Mouse (Mus musculus) retina, embryonic 14.5 days (tissue): ENCODE data around the gene Pold1.

Experiments
- DNase-seq: peaks from one replicate; pipeline ENCODE4 v3.0.0-alpha.2; 2015; ENCODE audit warnings: low spot score

Gene Pold1

DNA sequence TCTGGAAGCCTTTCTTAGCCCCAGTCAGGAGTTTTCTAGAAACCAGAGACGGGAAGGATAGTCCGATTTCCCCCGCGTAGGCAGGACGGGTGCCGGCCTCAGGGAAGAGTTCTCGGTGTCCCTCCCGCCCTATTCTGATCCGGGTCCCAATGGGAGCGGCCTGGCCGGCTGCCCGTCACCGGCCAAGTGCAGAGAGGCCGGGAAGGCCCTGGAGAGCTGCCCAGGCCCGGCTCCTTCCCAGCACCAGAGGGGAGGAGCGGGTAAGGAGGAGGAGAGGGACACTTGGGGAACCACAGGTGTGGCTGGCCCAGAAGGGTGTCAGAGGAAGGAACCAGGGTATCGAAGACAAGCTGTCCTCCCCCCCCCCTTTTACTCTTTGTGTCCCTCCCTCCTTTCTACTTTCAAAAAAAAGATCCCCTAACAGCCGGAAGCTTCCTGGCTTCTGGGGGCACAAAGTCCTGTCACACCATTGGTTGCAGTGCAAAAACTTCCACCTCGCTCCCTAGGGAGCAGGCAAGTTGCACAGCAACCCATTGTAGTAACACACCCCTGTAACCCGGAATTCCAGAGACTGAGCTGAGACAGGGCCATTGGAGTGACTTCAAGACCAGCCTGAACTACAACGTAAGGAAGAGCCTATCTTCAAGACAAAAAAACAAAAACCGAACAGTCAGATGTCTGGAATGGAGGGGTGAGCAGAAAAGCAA lies 23.4 kb downstream of the Pold1 start:
- DNase-seq = no peak

DNA sequence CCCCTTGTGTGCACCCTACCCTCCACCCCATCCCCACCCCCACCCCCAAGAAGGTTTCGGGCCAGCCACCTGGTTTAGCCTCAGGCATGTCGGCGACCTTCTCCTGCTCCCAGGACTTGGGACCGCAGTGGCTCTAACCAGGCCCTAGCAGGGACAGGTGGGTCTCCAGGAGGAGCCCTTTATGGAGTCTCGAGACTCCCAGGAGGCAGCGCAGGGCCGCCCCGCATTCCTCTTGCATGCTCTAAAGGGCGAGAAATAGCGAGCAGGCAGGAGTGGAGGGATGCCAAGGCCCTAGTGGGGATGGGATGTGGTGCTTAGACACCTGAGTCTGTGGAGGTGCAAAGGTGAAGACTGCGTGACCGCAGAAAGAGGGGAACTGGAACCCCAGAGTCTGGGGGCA lies 24.1 kb downstream of the Pold1 start, which contains the start of gene Mybpc2:
TSS of gene Mybpc2 (minus strand) at position 155 of the 400 bp plus-strand sequence.
- no peak for DNase-seq

DNA sequence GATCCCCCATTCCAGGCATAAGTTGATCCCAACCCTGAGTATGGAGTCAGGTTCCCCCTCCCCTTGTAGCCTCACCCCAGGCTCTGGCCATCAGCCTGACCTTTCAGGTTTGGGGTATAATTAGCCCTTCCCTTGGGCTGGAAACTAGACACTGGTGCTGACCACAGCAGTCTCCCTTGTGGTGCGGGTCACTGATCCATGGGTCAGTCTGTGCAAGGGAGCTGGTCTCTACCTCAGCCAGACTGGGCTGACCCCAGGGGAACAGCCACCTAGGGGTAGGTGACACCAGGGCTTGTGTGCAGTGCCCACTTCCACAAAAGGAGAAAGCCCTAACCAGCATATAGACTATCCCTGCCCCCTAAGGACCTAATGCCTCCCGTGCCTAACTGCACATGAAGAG lies 25.6 kb downstream of the Pold1 start:
- no peak for DNase-seq

DNA sequence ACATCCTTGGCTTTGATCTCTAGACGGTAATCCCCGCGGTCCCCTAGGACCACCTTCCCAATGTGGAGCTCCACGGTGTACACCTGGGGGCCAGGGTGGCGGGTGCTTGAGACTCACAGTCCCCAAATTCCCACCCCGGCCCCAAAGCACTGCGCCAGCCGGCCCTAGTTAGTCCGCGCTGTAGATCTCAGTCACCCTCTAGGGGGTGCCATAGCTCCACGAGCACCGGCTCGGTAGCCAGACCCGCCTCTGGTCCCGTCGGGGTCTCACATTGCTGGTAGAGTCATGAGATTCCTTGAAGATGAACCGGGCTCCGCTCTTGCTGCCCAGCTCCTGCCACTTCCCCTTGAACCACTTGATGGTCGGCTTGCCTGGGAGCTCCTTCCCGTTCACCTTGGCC lies 26.9 kb downstream of the Pold1 start:
- DNase-seq = peak; percentile 88

DNA sequence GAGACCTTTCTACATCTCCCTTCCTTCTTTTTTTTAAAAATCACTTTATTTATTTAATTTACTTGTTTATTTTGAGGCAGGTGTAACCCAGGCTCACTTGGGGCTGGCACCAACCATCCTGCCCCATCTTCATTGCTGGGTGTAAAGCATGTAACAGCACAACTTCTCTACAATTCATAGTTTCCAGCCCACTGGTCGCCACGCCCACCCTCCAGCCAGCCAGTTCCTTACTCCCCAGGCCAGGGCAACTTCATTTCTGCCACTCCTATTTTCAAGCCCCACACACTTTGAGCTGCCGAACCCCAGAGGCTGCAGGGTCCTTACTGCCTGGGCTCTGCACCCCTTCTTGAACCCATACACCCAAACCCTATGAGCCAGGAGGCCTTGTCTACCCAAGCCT lies 27.7 kb downstream of the Pold1 start:
- no peak for DNase-seq

DNA sequence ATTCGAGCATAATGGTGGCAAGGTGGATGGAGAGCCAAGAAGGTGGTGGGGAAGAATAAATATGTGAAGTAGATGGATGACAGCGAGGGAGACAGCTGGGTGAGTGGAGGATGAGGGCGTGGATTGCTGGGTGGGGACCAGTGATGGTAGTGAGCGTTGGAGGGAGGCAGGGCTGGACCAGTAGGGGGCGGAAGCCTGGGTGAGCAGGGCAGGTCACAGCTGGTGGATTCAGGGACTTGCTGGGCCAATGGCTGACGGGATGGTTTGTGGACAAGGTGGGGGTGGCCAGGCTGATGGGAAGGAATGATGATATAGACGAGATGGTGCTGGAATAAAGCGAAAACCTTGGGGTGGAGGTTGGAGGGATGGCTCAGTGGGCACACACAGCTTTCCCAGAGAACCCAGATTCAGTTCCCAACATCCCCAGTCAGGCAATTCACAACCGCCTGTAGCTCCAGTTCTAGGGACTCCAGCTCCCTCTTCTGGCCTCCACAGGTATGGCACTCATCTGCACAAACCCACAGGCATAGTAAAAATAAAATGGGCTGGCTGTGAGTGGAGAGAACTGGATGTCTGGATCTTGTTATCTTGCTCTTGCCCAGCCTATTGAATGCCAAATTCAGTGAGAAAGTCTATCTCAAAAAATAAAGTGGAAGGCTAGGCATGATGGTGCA lies 29.3 kb downstream of the Pold1 start:
- DNase-seq = peak; percentile 26

DNA sequence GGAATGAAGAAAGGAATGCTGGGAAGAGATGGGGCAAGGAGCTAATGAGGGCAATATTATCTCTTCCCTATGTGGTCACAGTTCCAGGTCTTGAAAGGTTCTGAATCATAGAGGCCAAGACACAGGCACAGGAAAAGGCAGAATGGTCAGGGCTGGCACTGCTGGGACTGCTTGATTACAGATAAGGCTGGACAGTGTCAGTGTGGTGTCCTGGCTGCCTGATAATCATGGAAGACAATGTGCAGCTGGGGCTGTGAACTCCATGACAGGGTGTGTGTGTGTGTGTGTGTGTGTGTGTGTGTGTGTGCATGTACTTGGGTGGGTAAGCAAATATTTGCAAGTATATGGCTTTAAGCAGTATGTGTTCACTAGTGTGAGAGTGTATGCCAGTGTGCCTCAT lies 41.2 kb downstream of the Pold1 start:
- no peak for DNase-seq

DNA sequence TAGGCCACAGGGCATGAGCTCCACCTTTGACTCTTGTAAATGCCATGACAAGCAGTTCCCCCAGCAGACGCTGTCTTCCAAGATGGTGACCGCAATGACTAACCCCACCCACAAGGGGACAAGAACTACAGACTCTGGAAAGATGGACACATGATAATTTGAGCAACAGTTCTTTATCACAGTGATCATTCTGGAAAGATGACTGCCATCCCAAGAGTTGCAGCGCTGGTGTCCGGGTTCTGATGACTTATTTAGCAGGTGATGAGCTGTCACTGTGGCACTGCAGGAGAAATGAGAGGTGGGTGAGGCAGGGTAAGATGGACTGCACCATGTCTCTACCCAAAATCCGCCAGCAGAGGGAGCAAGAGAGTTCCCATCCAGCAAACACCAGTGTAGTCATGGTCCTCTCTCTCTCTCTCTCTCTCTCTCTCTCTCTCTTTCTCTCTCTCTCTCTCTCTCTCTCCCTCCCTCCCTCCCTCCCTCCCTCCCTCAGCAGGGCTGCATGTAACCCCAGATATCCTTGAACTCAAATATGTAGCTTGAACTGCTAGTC lies 47.0 kb downstream of the Pold1 start:
- peak; percentile 87 for DNase-seq

DNA sequence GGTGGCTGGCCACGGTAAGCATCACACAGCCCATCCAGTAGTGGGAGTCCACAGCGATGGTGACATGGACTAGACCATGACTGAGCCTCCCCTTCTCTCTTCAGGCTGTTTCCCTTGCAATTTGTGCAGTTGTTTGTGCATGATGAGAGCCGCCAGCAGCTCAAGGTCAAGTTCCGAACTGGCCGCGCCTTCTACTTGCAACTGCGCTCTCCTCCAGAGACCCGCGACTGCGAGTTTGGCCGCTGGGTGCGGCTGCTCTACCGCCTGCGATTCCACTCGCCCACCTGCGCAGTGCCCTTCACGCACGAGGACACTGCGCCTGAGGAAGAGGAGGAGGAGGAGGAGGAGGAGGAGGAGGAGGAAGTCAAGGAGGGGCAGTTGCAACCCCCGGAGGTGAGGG lies 48.6 kb downstream of the Pold1 start:
- no peak for DNase-seq

DNA sequence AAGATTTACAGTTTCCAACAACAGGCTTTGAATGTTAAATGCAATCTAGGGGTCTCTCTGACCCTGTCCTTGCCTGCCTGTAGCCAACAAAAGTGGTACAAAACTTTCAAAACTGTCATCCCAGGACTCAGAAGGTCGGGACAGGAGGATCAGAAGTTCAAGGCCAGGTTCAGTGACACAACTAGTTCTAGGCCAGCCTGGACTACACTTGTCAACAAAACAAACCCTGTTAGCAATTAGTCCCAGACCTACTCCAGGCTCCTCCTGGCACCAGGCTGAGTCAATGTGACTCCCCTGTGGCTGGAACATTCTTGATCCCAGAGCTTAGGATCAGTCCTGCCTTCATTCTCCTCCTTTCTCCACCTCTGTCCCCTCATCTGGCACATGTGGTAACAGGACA lies 49.7 kb downstream of the Pold1 start:
- DNase-seq = no peak

DNA sequence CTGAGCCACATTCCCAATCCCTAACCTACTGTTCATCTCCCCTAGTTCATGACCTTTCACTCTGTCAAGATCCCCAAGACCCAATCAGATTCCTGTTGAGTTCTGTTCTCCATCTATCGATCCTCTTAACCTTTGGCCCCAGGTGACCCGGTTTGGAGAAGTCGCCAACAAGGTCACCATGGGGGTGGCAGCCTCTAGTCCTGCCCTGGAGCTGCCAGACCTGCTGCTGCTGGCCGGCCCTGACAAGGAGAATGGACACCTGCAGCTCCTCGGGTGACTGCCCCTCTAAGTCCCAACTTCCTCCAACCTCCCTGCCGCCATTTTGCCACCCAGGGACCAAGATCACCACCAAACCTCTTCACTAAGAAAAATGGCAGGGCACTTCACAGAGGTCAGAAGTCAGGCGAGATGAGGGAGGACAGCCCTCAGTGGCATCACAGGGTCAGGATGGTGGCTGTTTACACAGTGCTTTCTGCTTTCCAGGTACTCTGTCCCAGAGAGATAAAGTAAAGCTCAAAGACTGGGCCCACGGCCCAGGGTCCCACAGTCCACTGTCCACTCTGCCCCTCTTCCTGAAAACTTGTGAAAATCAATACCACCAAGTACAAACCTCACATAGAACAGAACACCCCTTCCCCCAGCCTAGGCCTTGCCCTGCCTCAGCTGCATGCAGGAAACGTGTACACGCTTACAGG lies 51.1 kb downstream of the Pold1 start:
- DNase-seq = no peak

DNA sequence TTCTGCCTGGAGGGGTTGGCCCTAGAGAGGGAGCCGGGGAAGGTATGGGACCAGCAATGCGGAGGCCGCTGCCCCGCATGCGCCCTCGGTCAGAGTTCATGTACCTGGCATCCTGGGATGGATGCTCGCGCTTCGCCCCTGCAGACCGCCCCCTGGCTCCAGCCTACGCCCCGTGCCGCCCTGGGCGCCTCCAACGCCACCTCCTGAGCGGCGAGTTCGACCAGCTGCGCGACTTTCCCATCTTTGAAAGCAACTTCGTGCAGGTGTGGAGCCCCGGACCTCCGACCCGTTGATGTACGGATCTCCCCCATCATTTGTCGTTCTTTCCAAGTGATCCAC lies 51.9 kb downstream of the Pold1 start:
- DNase-seq = no peak

DNA sequence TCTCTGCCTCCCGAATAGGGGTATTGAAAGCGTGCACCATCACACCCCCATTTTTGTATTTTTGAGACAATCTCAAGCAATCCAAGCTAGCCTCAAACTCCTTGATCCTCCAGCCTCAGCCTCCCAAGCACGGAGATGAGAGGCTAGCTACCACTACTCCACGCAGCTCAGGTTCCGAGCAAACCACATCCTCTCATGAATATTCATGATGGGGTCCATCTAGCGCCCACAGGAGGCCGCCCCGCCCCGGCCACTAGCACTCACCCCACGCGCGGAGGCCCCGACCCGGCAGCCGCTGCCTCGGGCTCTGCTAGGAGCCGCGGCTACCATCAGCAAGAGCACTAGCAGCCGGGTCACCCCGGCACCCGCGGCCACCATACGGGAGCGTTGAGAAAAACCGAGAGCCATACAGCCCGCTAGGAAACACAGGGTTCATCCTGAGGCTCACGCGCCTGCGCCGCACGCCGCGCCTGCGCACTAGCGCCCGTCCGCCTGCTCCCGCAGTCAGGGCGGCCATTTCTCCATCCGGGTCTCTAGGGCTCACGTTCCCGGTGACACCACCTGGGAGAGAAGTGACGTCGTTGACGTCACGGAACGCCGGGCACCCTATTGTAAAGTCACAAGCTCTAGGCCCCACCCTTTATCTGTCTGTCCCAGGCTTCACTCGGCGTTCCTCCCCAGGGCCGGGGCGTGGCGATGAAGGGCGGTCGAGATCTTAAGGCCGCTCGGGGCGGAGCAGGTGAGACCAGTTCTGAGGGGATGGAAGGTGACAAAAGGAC lies 52.5 kb downstream of the Pold1 start, which contains the start of the genes Emc10 and Fam71e1:
TSS of gene Emc10 (minus strand) at position 538 of the 779 bp plus-strand sequence.
TSS of gene Fam71e1 (plus strand) at position 590 of the 779 bp plus-strand sequence.
- peak; percentile 99 for DNase-seq

DNA sequence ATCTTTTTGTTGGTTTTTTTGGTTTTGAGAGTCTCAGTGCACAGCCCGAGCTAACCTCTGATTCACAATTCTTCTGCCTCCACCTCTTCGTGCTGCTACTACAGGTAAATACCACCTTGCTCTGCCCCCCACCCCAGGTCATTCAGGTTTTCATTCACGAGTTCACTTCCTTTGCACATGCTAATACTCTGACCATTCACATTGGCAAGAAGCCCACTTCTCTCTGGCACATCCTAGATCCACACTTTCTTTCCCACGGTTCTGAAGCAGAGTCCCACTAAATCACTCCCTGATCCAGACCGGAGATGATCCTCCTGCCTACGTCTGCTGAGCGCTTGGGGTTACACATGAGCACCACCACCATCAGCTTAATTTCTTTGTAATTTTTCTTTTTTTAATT lies 53.6 kb downstream of the Pold1 start:
- no peak for DNase-seq

DNA sequence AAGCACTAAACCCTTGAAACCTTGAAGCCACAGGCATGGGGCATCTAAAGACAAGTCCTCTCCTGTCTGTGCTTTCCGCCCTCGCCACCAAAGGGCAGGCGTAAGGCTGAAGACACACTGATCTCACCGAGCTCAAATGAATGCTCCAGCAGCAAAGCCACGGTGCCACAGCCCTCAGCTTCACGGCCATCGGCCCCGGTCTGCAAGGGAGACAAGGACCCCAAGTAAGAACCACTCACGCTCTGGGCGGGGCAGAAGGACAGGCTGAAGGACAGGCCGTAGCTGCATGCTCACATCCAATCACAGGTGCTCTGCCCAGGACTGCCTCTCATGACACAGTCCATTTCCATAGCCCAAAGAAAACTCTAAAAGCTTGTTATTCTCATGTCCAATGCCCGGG lies 54.0 kb downstream of the Pold1 start:
- no peak for DNase-seq

DNA sequence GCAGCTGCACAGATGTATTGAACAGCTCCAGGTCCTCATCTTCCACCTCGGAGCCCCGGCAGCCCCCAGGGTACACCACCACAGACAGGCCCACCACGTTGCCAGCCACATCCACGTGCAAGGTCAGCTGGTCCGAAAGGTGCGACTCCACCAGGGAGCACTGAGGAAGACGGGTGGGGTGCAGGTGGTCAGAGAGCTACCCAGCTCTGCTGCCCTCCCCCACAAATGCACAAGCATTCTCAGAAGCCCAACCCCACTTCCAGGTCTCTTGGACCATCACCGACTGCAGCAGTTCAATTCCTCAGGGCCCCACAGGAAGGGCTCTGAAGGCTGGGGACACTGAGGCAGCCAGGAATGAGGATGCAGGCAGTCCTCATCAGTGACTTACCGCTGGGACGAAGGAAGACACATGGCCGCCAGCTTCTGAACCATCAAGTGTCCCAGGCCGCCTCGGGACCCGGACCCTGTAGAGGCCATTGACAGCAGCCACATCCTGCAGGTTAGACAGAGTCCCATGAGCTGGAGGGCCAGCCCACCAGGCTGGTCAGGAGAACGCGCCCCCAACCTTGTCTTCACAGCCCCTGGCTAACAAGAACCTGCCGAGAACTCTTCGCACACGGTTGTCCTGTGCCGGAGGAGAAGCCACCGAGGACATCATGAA lies 56.4 kb downstream of the Pold1 start:
- DNase-seq = no peak

DNA sequence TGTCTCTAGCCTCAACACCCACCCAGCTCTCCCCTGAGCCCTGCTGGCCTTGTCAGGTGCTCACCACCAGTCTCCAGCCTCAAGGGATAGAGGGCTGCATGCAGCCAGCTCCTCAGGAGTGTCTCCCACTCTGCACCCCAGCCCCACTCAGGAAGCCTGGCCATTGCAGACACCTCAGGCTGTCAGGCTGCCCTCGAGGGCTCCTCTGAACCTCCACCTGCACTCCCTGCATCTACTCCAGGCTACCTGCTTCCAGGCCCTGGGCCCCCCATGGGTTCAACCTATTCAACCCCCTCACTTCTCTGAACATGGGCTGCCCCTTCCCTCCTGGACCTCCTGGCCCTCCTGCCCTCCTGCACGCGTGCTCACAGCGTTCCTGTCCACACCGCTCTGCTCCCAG lies 57.3 kb downstream of the Pold1 start:
- DNase-seq = no peak

DNA sequence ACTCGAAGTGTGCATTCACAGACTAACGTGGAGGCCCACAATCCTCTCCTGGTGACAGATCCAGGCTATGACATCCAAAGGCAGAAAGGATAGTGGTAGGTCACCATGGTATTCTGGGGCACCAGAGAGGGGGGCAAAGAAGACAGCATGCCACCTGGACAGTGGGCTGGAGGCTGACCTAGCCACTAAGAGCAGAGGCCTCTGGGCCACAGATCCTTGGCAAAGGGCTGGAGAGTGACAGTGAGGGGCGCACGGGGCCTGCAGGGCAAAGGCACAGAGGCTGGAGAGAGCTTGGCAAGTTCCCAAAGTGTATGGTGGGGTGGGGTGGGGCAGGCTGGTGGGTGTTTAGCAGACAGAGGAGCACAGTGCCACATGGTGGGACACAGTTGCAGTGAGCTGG lies 58.4 kb downstream of the Pold1 start:
- DNase-seq = no peak

DNA sequence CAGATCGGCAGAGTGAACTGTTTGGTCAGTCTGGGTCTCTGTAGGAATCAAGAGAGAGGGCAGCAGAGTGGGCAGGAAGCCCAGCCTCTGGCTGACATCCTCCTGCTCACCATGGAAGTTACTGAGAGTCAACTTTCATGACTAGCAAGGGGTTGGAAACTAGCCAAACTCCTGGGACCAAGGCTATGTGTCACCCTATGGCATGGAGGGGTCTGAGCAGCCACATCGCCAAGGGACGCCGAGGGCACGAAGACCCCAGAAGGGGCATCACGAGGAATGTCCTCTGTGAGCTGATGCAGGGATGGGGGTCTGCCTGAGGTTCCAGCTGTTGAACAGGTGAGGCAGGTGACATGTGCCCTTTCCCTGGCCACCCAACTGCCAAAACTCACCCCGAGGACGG lies 60.1 kb downstream of the Pold1 start:
- no peak for DNase-seq

DNA sequence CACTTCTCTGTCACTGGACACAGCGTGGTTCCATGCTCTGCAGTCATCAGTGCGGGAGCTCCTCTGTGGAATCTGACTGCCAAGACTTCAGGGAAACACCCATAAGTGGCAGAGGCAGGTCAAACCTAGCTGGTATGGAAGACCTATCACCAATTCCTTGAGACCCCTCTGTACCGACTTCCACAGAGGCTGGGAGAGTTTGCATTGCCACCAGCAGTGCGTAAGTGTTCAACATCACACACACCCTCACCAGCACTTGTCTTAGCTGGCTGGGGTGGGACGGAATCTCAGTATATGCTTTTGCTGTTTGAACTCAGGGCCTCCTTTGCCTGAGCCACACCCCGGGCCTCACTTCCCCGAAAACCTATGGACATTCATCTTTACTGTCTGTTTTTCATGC lies 60.7 kb downstream of the Pold1 start:
- DNase-seq = no peak

DNA sequence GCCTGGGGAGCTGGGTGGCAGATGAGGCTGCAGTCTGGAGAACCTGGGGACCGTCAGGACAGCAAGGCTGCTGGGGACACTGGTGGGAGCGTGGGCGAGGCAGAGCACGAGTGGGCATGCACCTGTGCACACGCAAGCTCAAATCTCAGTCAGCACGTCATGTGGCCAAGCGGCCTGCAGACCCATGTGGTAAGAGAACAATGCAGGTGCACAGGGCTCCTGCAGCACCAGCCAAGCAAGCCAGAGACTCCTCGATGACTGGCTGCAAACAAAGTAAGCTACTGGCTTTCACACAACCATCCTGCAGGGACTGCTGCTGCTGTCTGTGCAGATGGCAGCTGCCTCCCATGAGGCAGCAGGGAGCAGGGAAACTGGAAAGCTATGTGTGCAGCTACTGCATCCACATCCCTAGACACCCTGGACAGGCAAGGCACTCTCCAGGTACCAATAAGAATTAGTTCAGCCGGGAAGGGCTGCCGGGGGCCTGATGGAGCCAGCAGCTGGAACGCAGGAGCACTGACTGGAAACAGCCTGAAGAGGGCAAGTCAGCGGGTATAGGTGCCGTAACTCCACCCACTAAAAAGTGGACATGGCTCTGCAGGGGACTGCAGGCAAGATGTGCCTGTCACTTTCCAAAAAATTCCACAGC lies 61.6 kb downstream of the Pold1 start:
- no peak for DNase-seq
